Mouse (Mus musculus): Measurements from ENCODE around the gene Nars2. TPM values are rescaled to one million over a fixed set of nuclear protein-coding genes. Genes with fewer than 3 reads are reported as not detected.
"Not testable (repeated sequence)": the region's sequence is repeated elsewhere in the genome, so short reads cannot be mapped to it uniquely, and the experiment has no call there.

Gene Nars2
- polyA plus RNA-seq, 1 experiment from 2014 or later: 14.3 TPM

DNA sequence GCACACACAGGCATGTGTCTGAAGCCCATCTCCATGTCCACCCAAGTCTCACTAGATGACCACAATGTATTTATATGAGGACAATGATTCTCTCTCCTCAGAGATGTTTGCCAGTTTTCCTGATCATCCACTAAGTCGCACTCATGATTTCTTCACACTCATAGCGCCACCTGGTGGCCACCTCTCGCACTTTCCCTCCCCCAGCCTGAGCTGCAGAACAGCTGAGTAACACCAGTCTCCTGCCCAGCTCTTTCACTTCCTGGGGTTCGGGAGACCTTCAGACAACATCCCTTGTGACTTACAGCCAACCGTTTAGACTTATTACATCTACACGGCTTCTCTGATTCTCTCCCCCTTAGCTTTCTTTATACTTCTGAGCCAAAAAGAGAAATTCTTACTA is 37.3 kb upstream of the Nars2 start:
- H3K27ac ChIP-seq (replicated peaks): no peak overlapping the region
- H3K27me3 ChIP-seq: 0 out of 2 replicates have a peak, but pooled peaks cover 3% of the 10 kb centered on the region
- WGBS (ENCODE audit: insufficient replicate concordance): 3% methylated on average over 6 of the region's 6 CpGs

DNA sequence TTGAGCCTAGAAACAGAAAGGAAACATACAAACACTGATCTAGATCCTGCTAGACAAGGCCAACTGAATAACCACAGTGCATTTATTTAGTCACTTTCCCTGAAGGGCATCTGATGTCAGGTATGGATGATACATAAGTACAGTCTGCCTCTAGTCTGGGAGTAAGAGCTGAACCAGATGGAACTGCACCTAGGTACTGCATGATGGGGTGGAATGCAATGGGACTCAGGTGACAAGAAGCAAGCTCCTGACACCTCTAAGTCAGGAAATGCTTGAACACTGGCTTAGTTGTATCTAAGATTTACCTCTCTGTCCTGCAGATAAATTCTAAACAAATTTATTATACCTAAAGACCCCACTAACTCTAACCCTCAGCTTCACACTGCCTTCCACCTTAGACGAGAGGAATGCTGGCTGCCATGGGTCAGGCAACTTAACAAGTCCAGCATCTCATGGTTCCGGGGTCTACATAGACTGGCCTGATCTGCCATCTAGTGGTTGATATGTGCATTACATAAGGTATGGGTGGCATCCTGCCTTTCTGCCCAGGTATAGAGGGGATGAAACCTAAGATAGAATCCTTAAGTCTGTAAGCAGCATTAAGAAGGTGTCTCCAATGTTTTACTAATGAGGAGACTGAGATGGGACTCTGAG is 35.7 kb upstream of the Nars2 start:
- Histone ChIP-seq H3K27ac (replicated peaks) (no peak overlapping the region), H3K9me3 (replicated peaks) (no peaks in the 10 kb centered on the region), H3K27me3 (0 out of 2 replicates have a peak, but pooled peaks cover 3% of the 10 kb centered on the region), H3K4me3 (replicated peaks) (no peak overlapping the region), H3K4me1 (replicated peaks) (no peaks in the 10 kb centered on the region), H3K36me3 (replicated peaks) (no peaks in the 10 kb centered on the region), H3K9ac (no peak overlapping the region), H3K4me2 (no peak overlapping the region)
- WGBS (ENCODE audit: insufficient replicate concordance): 2% methylated on average over 2 of the region's 2 CpGs
- no peak for ATAC-seq (ENCODE audit: insufficient read depth)

More for the DNA sequence above, 37.3 kb upstream of the Nars2 start:
- H3K9me3 ChIP-seq (replicated peaks): no peaks in the 10 kb centered on the region
- no peak overlapping the region for H3K9ac ChIP-seq
- ATAC-seq (ENCODE audit: insufficient read depth): peak; percentile 40; the same call in 1 of the 2 replicates
- no peaks in the 10 kb centered on the region for H3K4me1 ChIP-seq (replicated peaks)
- no peaks in the 10 kb centered on the region for H3K36me3 ChIP-seq (replicated peaks)
- H3K4me2 ChIP-seq: no peak overlapping the region
- no peak overlapping the region for H3K4me3 ChIP-seq (replicated peaks)

DNA sequence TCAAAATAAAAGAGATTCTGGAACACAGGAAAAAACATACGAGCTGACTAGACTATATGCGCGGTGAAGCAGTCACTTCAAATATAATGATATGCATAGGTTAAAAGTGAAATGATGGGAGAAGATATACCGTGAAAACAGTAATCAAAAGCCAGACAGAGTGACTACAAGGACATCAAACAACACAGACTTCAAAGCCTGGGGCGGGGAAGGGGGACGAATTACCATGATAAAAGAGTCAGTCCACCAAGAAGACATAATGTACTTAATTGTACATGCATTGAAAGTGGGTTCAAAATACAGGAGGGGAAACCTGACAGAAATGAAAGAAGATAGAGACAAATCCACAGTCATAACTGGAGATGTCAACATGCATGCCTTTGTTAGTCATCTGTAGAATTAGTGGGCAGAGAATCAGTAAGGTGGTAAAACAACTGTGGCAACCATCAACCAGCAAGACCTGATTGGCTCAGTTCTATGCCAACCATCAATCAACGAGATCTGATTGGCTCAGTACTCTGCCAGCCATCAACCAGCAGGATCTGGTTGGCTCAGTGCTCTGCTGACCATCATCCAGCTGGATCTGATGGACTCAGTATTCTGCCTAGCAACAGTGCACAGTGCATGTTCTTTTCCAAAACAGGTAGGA is 30.7 kb upstream of the Nars2 start:
- no peaks in the 10 kb centered on the region for H3K9me3 ChIP-seq (replicated peaks)
- no peak for ATAC-seq (ENCODE audit: insufficient read depth)
- 61% methylated on average over 7 of the region's 7 CpGs for WGBS (ENCODE audit: insufficient replicate concordance)
- no peak overlapping the region for H3K27ac ChIP-seq (replicated peaks)
- H3K36me3 ChIP-seq (replicated peaks): no peaks in the 10 kb centered on the region
- no peak overlapping the region for H3K4me2 ChIP-seq
- H3K27me3 ChIP-seq: 0 out of 2 replicates have a peak, but pooled peaks cover 3% of the 10 kb centered on the region
- no peak overlapping the region for H3K4me3 ChIP-seq (replicated peaks)
- H3K4me1 ChIP-seq (replicated peaks): no peaks in the 10 kb centered on the region
- H3K9ac ChIP-seq: no peak overlapping the region

DNA sequence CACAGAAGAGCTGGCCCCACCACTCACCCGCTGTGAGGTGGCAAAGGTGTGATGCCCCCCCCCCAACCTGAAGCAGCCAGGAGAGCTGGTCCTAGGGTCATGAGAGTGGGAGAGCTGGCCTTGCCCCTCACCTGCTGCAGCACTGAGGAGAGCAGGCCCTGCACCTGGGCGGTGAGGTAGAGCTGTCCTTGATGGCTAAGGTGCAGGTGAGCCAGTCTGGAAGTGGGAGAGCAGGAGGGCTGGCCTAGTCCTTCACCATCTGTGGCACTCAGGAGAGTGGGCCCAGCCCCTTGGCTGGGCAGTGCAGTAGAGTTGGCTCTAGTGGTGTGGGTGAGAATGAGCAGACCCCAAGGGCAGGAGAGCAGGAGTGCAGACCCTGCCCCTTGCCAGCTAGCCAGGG is 28.4 kb upstream of the Nars2 start:
- H3K27me3 ChIP-seq: no peaks in the 10 kb centered on the region
- no peaks in the 10 kb centered on the region for H3K4me1 ChIP-seq (replicated peaks)
- 64% methylated on average over 2 of the region's 2 CpGs for WGBS (ENCODE audit: insufficient replicate concordance)
- H3K9ac ChIP-seq: no peak overlapping the region
- no peaks in the 10 kb centered on the region for H3K9me3 ChIP-seq (replicated peaks)
- no peaks in the 10 kb centered on the region for H3K36me3 ChIP-seq (replicated peaks)
- no peak overlapping the region for H3K4me2 ChIP-seq
- H3K27ac ChIP-seq (replicated peaks): no peak overlapping the region
- ATAC-seq (ENCODE audit: insufficient read depth): no peak
- H3K4me3 ChIP-seq (replicated peaks): no peak overlapping the region

DNA sequence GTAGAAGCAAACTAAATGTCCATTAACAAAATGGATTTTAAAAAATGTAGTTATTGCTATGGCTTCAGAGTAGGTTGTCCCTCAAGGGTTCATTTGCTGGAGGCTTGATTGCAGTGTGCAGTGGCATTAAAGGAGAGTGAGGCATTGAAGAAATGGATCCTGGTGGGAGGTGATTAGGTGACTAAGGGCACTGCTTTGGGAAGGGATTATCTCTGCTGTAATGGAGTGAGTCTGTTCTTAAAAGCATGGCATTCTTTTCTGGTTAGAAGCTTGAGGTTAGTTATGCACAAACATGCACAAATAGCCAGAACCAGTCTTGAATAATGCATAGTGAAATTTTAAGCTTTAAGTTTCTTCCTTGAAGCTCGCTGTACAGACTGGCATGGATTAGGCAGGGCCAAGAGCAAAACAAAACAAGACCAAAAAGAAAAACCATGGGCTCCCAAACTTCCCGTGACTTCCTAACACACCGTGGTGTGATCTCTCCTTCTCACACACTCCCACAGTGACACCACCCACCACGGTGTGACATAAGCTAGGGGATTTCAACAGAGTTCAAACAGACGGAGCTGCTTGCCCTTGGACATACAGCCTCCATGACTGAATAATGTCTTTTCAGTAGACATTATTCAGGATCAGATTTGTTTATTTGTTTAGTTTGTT is 7.5 kb upstream of the Nars2 start:
- Histone ChIP-seq H3K27me3 (peaks cover 8% of the 10 kb centered on the region), H3K36me3 (replicated peaks) (no peaks in the 10 kb centered on the region), H3K4me3 (replicated peaks) (no peak overlapping the region), H3K9me3 (replicated peaks) (no peaks in the 10 kb centered on the region), H3K4me2 (no peak overlapping the region), H3K4me1 (replicated peaks) (no peaks in the 10 kb centered on the region), H3K27ac (replicated peaks) (no peak overlapping the region), H3K9ac (no peak overlapping the region)
- no peak for ATAC-seq (ENCODE audit: insufficient read depth)
- WGBS (ENCODE audit: insufficient replicate concordance): 55% methylated on average over 5 of the region's 5 CpGs

DNA sequence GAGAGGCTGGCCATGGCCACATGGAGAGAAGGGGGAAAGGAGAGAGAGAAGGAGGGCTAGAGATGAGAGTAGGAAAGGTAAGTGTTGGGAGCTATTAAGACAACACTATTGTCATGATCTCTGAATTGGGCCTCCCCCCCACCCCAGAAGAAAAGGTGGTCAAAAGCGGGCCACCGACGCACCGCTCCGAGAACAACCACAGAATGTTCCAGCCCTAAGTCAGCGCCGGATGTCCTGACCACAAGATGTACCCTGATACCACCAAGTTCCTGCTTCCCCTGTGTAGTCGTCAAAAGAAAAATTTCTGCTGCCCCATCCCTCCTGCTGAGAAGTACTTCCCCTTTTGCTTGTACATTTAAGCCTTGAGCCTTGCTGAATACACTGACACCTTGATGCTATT is 4.8 kb upstream of the Nars2 start:
- H3K4me1 ChIP-seq (replicated peaks); H3K4me2 ChIP-seq; H3K4me3 ChIP-seq (replicated peaks); H3K9ac ChIP-seq; H3K27me3 ChIP-seq; H3K9me3 ChIP-seq (replicated peaks); H3K36me3 ChIP-seq (replicated peaks); H3K27ac ChIP-seq (replicated peaks); ATAC-seq (ENCODE audit: insufficient read depth): not testable (repeated sequence)
- 52% methylated on average over 8 of the region's 8 CpGs for WGBS (ENCODE audit: insufficient replicate concordance)

GRCm38 (mm10) chr7:96952094-96952493 is 789 bp downstream of the Nars2 start:
- Histone ChIP-seq H3K27me3 (no peaks in the 10 kb centered on the region), H3K27ac (replicated peaks) (peak overlapping the region; percentile 86), H3K9ac (peak overlapping the region; percentile 83), H3K4me1 (replicated peaks) (peaks cover 36% of the 10 kb centered on the region), H3K9me3 (replicated peaks) (no peaks in the 10 kb centered on the region), H3K36me3 (replicated peaks) (peaks cover 6% of the 10 kb centered on the region), H3K4me2 (peak overlapping the region; percentile 80), H3K4me3 (replicated peaks) (peak overlapping the region; percentile 80)
- WGBS (ENCODE audit: insufficient replicate concordance): 17% methylated on average over 5 of the region's 5 CpGs
- ATAC-seq (ENCODE audit: insufficient read depth): no peak

DNA sequence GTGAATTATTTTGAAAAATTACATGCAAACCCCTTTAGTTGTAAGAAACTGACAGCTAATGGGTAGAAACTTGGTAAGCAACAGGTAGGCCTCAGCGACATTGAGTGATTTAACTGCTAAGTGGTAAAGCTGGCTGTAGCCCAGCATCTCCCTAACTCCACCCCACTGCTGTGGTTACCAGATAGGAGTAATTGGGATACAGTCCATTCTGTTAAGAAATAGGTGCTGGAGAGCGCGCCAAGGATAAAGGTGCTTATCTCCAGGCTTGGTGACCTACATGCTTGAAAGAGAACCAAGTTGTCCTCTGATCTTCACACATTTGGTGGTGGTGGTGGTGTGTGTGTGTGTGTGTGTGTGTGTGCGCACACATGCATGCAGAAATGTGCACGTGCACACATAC is 7.9 kb downstream of the Nars2 start:
- WGBS (ENCODE audit: insufficient replicate concordance): 43% methylated on average over 5 of the region's 5 CpGs
- H3K27ac ChIP-seq (replicated peaks): peak overlapping the region; percentile 73
- peak overlapping the region; percentile 50 for H3K4me2 ChIP-seq

DNA sequence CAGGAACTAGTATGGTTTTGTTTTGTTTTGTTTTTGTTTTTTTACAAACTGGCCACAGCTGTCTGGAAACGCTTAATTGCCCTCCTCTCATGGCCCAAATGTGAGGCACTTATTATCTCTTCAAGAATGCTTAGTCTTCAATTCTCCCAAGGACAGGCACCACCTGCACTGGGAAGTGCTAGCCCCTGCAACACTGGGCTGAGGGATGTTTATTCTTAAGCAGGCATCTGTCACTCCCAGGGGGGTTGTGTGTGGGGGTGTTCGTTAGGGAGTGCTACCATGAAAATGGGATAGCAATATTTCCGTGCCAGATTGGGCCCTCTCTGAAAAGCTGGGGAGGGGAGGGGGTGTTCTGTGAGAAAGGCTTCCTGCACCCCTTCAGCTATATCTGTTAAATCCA is 15.9 kb downstream of the Nars2 start:
- WGBS (ENCODE audit: insufficient replicate concordance): 64% methylated on average over 3 of the region's 3 CpGs

More for the DNA sequence above, 7.9 kb downstream of the Nars2 start:
- H3K4me3 ChIP-seq (replicated peaks): no peak overlapping the region; the same call in 1 of the 2 replicates
- no peaks in the 10 kb centered on the region for H3K27me3 ChIP-seq
- no peak overlapping the region for H3K9ac ChIP-seq
- peak; percentile 99 for ATAC-seq (ENCODE audit: insufficient read depth)
- peaks cover 41% of the 10 kb centered on the region for H3K4me1 ChIP-seq (replicated peaks)
- no peaks in the 10 kb centered on the region for H3K9me3 ChIP-seq (replicated peaks)
- H3K36me3 ChIP-seq (replicated peaks): peaks cover 38% of the 10 kb centered on the region

DNA sequence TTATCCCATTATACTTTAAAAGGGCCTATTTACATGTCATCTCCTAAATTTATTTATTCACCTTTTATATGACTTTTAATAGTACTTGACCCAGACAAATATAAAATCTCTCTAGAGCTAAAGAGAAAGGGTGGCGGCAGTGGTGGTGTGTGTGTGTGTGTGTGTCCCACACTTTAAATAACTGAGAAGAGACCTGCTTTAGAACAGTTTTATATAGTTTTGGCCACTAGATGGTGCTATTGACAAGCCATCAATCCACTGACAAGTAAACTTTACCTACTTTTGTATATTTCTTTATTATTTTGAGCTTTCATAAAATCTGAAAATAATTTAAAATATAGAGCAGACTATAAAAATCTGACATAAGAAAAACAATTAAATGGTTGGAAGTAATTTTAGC is 19.1 kb downstream of the Nars2 start:
- whole genome bisulfite sequencing (ENCODE audit: insufficient replicate concordance): 0% methylated on average over 1 of the region's 1 CpGs
- ATAC-seq (ENCODE audit: insufficient read depth): no peak
- H3K4me1 ChIP-seq (replicated peaks): peaks cover 39% of the 10 kb centered on the region

More for the DNA sequence above, 15.9 kb downstream of the Nars2 start:
- no peak overlapping the region for H3K9ac ChIP-seq
- no peaks in the 10 kb centered on the region for H3K27me3 ChIP-seq
- H3K27ac ChIP-seq (replicated peaks): no peak overlapping the region
- H3K9me3 ChIP-seq (replicated peaks): no peaks in the 10 kb centered on the region
- no peak for ATAC-seq (ENCODE audit: insufficient read depth)
- H3K4me3 ChIP-seq (replicated peaks): no peak overlapping the region
- peaks cover 26% of the 10 kb centered on the region for H3K4me1 ChIP-seq (replicated peaks)
- peaks cover 4% of the 10 kb centered on the region; the same call in 1 of the 2 replicates for H3K36me3 ChIP-seq (replicated peaks)
- H3K4me2 ChIP-seq: no peak overlapping the region

More for the DNA sequence above, 19.1 kb downstream of the Nars2 start:
- Histone ChIP-seq H3K9me3 (replicated peaks) (no peaks in the 10 kb centered on the region), H3K9ac (no peak overlapping the region), H3K27me3 (no peaks in the 10 kb centered on the region), H3K36me3 (replicated peaks) (peaks cover 14% of the 10 kb centered on the region; the same call in 1 of the 2 replicates), H3K4me2 (no peak overlapping the region), H3K4me3 (replicated peaks) (no peak overlapping the region), H3K27ac (replicated peaks) (no peak overlapping the region)

Data from liver, embryonic 15.5 days (tissue).